Mouse (Mus musculus) Muller cell, postnatal 12 days (primary cell): ENCODE data around the gene Chaf1a.
"Not testable (repeated sequence)": the region's sequence is repeated elsewhere in the genome, so short reads cannot be mapped to it uniquely, and the experiment has no call there.

ENCODE experiments used
- DNase-seq: peaks from one replicate; pipeline ENCODE4 v3.0.0-alpha.2; 2015; ENCODE audit errors: inconsistent ontology term

Gene Chaf1a

DNA sequence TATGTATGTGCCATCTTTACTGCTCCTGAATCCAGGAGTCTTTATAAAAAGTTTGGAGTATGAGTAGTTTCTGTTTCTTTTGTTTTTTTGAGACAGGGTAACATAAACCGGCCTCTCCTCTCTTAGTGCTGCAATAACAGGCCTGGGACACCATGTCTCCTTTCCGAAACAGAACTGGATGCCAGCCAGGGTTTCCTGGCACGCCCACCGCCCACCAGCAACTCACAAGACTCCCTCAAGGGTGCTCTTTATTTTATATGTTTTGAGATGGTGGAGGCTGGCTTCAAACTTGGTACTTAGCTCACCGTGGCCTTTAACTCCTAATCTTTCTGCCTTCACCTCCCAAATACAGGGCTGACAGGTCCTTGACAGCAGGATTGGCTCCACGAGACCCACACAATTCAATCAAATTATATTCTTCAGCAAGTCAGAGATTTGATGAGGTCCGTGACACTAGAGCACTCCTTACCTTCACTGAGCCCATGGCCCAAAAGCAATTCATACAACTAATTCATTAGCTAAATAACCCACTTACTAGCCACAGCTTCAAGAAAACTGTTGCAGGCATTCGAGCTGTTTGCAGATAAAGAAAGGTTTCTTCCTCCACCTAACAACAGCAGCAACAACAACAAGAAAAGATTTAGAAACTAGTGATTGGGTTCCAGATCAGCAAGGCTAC lies 1.5 kb upstream of the Chaf1a start:
- DNase-seq: no peak

DNA sequence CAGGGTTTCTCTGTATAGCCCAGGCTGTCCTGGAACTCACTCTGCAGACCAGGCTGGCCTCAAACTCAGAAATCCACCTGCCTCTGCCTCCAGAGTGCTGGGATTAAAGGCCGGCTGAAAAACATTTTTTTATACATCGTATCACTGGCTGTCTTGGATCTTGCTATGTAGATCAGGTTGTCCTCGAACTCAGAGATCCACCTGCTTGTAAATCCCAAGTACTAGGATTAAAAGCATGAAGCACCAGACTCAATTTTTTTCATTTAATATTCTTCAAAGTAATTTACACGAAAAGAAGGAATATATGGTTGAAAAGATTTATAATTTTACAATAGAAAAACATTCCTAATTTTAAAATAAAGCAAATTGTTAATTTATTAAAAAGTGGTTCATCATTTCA lies 894 bp upstream of the Chaf1a start:
- no peak for DNase-seq

- no peak for DNase-seq
These were observed 571 bp downstream of the Chaf1a start for GRCm38 (mm10) chr17:56040857-56041163.

DNA sequence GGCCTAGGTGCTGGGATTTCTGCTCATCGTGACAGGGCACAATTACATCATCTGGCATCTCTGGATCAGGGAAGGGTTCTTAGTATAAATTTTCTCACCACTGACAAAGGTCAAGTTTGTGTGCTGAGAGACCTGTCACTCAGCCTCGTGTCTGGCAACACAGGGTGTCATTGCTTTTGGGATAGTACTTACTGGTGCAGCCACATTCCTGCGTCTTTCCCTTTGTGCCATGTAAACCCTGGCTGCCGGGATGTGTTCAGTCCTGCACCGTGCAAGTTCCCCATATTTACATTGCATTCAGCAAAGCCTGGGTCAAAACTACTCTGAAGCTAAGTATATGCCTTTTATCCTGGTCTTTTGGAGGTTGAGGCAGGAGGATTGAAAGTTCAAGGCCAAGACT lies 11.1 kb downstream of the Chaf1a start:
- DNase-seq: no peak

- no peak for DNase-seq
These were observed 14.7 kb downstream of the Chaf1a start for GRCm38 (mm10) chr17:56054938-56055337.

- no peak for DNase-seq
These were observed 15.9 kb downstream of the Chaf1a start for GRCm38 (mm10) chr17:56055945-56056678.

GRCm38 (mm10) chr17:56057381-56058120 lies 17.3 kb downstream of the Chaf1a start:
- no peak for DNase-seq

DNA sequence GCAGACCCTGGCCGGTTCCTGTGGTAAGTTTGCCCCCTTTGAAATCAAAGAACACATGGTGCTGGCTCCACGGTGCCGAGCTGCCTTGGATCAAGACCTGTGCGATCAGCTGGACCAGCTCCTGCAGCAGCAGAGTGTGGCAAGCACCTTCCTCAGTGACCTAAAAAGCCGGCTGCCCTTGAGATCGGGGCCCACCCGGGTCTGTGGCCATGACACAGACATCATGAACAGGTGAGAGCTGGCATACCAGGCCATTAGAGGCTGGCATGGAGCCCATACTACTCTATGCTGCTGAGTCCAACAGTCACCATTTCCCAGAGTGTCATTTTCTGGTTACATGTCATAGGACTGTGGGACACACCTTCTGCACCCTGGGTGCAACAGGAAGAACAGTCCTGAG lies 21.8 kb downstream of the Chaf1a start:
- no peak for DNase-seq

DNA sequence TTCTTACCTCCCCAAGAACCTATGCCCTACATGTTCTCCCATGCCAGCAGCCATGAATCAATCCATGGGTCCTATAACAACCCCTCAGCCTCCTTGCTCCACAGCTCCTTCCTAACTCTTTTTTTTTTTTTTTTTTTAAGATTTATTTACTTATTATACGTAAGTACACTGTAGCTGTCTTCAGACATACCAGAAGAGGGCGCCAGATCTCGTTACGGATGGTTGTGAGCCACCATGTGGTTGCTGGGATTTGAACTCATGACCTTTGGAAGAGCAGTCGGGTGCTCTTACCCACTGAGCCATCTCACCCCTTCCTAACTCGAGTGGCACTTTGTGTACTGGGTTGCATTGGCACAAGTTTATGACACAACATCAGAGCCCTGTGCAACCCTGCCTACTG lies 25.5 kb downstream of the Chaf1a start:
- not testable (repeated sequence) for DNase-seq

GRCm38 (mm10) chr17:56066451-56066850 lies 26.2 kb downstream of the Chaf1a start:
- DNase-seq: no peak

DNA sequence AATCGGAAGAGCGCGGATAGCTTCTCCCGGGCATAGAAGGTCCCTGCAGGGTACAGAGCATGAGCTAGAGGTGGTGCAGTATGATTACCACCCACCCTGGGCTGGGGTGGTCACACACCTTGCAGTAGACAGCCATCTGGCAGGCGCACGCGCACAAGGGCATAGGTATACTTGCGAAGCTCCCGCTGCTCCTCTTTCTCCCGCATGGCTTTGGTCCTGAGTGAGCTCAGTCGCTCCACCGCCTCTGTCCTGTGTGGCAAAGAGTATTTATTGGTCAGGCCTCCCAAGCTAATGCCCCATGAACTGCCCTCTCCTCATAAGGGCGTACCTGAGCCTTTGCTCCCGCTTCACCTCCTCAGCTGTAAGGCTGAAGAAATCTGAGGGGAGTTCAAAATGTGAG lies 28.8 kb downstream of the Chaf1a start:
- no peak for DNase-seq

DNA sequence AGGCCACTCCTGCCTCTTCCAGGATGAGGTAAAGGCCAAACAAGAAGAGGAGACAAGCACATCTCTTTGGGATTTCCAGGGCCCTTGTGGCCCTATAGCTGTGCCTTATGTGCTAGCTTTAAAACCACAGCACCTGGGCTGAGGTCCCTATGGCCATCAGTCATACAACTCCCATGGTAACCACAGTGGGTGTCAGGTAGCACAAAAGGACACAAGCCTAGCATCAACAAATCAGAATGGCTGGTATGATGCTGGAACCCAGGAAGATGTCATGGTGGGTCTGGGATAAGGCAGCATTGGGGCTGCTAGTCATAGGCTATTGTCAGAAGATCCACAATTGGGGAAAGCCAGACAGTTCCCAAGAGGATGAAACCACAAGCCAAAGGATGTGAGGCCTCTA lies 30.9 kb downstream of the Chaf1a start:
- no peak for DNase-seq

DNA sequence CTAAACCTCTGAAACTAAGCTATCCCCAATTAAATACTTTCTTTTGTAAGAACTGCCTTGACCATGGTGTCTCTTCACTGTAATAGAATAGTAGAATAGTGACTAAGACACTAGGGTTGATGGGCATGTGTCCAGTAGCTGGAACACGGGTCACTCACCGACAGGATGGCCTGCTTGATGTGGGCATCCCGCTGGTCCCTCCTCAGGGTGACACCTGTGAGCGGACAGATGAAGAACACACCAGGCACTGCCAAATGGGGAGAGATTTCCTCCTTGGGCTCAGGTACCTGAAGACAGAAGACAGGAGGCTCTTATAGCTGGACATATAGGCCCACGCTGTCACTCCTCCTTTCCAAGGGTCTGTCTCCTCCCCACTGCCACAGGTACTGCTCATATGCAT lies 32.0 kb downstream of the Chaf1a start:
- DNase-seq: no peak

- DNase-seq: peak; percentile 96
These were observed 34.0 kb downstream of the Chaf1a start for GRCm38 (mm10) chr17:56074097-56074826.

DNA sequence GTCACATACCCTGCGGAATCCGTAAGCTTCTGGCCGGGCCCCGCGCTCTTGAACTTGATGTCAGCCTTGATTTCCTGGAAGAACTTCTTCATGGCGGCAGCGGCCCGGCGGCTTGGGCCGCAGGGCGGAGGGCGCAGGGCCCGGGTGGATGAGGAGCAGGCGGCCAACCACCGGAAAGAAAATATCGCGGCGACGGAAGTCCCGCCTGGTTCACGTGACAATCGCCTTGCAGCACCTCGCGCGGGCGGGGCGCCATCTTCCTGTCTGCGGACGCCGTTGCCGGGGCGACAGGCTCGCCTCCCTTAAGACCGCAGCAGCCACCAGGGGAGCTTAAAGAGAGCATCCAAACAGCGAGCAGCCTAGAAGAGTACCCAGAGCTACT lies 34.6 kb downstream of the Chaf1a start, which contains the start of gene Ubxn6:
Ubxn6 (minus strand) TSS at position 202 of the 382 bp plus-strand sequence.
- DNase-seq: peak; percentile 98

- DNase-seq: no peak
These were observed 37.3 kb downstream of the Chaf1a start for GRCm38 (mm10) chr17:56077523-56077922.

- DNase-seq: not testable (repeated sequence)
These were observed 38.1 kb downstream of the Chaf1a start for GRCm38 (mm10) chr17:56078361-56078760.

DNA sequence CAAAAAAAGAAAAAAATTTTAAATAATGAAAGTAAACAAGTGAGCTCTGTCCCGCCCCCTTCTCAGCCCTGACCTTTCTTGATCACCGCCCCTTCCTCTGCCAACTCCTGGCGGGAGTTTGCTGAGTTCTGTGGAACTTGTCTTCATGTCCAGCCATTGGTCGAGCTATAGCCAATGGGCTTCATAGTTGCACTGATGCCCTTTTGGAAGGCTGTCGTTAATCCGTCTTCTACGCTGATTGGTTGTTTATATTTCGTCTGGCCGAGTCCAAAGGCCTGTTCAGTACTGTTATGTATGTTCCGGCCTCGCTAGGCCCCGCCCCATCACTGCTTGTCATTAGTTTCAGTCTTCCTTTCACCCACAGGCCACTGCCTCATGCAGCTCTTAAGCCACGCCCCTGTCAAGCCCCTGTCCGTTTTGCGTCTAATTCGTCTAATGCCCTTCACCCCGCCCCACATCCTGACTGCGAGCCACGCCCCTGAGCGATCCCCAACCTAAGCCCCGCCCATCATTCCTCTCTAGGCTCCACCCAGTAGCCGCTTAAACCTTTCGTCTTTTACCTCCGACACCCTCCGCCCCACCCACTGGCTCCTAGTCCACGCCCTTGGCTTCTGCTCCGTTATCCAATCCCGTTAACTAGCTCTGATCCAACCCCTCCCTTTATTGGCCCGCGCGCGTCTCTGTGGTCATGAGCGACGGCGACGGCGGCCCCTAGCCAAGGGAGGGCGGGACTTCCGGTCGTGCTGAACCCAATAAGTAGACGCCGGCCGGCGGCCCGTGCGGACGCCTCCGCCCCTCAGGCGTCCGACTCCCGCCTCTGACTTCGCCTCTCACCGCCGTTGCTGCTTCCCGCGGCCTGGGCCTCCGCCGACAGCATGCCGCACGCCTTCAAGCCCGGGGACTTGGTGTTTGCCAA lies 38.9 kb downstream of the Chaf1a start, which contains the start of gene Hdgfl2:
Hdgfl2 (plus strand) TSS at position 755 of the 916 bp plus-strand sequence.
- peak; percentile 100 for DNase-seq

- DNase-seq: peak; percentile 15
These were observed 39.7 kb downstream of the Chaf1a start for GRCm38 (mm10) chr17:56079921-56080320.

DNA sequence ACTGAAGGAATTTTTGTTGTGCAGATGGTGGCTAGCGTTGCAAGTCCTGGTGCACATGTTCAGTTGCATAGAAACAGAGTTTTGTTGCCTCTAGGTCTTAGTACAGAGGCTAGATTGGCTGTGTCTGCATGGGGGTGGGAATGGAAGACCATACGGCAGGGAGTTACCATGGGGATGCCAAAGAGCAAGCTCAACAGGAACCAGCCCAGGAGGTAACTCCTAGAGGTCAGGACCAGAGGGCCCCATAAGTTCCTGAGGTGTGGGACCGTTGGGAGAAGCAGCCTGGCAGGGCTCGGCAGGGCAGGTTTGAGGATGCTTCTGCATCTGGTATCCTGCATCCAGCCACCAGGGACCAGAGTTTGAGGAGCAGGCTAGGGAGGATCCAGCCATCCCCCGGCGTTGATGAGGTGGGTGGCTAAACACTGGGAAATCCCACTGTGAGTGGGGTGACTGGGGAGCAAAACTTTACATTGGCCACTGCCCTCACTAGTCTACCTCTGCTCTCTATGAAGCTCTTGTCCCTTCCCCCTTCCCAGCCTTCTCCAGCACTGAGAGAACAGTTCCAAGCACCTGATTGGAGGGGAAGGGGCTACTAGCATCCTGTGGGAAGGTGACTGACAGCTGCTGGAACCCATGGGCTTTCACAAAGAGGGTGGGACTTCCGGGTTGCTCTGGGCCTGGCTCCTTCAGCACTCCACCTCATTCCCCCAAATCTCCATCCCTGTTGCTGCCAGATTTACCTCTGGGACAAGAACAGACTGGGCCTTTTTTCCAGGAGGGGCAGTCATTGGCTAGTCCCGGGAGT lies 40.7 kb downstream of the Chaf1a start:
- DNase-seq: peak; percentile 84
